Mouse (Mus musculus): ENCODE measurements at regions not wholly inside any gene's neighbourhood (a gene's known extent, or its start where the extent isn't known, plus 50 kb on each side); places are given as distances from the start of the nearest gene placed in this dataset.

DNA sequence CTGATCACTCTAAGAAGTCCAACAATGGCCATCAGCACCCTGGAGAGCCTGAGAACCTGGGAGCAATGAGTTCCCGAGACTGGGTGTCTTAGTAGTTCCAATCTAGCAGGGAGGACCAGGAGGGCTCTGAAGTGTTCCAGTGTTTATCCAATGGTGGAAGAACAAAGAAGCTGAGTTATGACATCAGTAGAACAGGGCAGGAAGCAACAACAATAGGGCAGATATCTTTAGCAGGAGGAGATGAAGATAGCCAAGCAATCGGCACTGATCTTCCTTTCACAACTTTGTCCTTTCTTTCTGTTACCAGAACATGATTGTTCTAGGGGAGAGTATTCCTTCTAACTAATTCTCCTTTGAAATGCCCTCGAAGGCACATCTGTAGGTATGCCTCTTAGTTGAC, 355.0 kb downstream of the Btg1 start:
- no peak for TF ChIP-seq CTCF (conservative IDR thresholded peaks at IDR 0.05; ENCODE audit: insufficient read depth, insufficient read length, low read depth, low read length)
- no peak for TF ChIP-seq POLR2A (IDR thresholded peaks at IDR 0.05; ENCODE audit: low read depth, low read length)

All from kidney, adult 2 months (tissue).